Mouse (Mus musculus): ENCODE measurements around the gene Cdk19.
A peak's percentile ranks its signal among the peaks of the same experiment; 100 is the strongest.
"Not testable (repeated sequence)": the region's sequence is repeated elsewhere in the genome, so short reads cannot be mapped to it uniquely, and the experiment has no call there.

Gene Cdk19

DNA sequence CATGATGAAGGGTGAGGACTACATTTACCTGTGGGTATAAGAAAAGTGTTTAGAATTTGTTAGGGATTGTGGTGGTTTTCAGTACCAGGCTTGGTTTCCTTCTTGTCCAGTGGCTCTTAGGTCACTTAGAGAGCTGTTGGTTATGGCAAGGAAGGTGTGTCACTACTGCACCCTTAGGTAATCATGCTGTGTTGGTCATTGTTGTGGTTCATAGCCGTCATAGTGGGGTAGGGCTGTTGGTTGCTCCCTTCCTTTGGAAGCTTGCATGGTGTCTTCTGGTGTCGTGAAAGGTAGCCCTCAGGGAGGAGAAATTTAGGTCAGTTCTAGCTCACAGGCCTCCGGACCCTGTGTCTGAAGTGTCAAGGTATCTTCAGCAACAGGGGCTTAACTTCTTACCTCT is 46.0 kb downstream of the Cdk19 start:
- DNase-seq (ENCODE audit: low read depth, low spot score): no peak

DNA sequence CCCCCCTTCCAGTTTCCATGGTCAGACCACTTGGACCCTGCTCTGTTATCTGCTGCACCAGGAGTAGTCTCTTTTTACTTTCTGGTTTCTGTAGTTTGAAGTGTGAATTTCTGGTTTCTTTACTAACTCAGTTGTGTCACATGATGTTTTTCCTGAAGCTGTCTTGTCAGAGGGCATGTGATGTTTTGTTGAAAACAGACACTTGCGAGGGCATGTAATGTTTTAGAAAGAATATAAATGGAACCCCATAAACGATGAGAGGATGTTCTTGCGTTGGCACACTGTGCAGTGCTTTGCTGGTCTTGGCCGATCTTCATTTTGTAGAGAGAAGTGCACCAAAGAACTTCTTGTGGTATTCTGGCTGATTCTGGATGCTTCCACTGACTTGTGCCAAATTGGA is 46.8 kb downstream of the Cdk19 start:
- DNase-seq (ENCODE audit: low read depth, low spot score): no peak

DNA sequence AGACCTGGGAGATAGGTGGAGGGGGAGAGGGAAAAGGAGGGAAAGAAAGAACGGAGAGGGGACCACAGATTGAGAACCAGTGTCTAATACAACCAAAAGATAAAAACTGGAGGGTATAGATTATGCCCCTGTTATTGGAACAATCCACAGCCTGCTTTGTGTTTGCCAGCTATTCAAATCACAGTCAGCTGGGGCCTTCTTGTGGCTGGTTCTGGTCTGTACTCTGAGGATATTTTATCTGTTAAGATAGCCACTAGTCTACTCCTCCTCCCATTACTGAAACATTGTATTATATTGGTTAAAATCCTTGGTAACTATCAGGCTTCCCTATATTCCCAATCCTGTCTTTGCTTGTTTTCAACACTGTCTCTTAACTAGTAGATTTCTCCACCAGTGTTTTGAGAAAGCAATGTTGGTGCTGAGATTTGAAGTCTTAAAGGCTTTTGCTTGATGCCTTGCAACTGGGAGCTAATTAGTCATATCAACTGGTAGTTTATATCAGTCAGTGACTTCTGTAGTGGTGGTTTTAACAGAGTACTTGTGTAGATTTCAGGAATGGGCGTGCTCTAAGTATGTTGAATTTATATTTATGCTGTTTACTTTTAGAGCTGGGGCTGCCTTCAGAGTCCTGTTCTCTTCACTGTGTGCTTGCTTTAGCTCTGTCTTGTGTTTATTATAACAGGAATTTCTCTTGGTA is 54.2 kb downstream of the Cdk19 start:
- DNase-seq (ENCODE audit: low read depth, low spot score): no peak

DNA sequence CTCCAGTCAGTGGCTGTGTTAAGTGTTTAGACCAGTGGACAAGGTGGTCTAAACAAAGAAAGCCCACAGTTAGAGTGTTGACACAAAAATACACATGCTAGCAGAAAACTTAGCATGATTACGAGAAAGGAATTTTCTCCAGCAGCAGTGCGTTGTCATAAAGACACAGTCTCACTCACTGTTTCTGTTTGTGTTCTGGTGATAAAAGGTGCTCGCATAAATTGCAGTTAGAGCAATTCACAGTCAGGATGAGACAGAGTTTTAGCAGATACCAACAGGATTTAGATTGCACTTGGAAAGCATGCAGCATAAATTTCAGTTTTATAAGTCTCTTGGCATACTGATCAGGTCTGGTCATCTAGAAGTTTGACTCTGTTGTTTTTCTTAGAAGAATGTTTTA is 59.5 kb downstream of the Cdk19 start:
- no peak for DNase-seq (ENCODE audit: low read depth, low spot score)

DNA sequence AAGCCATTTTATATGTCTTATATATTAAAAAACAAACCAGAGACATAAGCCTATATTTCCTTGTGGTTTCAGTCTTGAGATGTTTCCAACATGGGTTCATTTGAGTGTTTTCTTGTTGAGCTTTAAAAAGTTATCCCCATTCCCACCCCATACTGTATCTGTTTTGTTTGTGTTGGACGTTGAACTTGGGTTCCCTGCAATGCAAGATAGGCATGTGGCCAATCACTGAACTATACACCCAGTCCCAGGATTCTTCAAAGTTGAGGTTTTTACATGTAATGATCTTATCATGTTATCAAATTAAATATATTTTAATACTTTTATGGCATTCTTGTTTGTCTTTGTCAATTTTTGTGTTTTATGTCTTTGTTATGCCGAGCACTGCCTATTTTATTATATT is 60.0 kb downstream of the Cdk19 start:
- no peak for DNase-seq (ENCODE audit: low read depth, low spot score)

DNA sequence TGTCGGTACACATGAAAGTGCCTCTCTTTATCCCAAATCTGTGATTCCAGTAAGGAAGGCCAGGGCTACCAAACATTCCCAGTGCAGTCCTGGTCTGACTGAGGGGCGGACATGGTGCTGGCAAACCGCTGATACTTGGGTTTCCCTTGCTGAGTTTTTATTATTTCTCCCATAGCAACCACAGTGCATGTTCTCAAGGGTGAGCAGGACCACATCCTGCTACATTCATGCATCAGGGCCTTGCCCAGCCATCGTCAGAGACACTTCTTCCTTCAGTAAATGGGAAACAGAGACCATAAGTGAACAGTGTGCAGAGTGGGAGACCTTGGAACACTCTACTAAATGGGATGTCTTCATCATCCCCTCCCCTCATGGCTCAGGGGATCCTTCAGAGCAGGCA is 60.9 kb downstream of the Cdk19 start:
- DNase-seq (ENCODE audit: low read depth, low spot score): no peak

DNA sequence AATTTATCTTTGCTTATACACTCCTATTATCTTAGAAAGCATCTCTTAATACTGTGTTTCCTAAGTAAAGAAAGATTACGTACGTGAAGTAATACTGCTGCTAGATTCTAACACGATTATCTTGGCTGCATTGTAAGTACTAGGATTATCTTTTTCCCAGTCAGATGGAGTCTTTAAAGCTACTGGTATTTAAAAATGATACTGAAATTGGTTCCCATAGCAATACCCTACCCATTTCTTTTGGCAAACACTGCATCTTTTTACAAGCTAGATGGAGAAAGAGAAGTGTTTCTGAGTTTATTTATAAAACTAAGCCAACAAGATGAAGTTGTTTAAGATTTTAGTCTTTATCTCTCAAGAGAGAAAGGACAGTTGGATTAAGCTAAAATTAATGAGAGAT is 67.3 kb downstream of the Cdk19 start:
- no peak for DNase-seq (ENCODE audit: low read depth, low spot score)

DNA sequence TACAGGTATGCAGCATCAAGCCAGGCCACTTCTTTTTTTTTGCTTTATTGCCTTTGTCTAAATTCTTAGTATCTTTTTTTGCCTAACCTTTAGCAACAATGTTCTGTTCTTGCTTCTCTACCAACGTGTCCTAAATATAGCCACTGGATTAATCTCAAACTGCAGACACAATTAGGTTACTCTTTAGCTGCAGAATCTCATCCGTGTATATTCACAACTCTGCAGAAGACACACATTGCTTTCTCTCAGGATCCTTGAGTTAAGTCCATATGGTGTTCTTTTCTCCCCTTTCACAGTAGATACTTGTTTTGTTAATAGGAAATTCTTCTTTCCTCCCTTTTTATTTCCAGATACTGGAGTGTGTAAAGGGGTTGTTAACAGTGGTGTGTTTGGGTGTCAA is 70.0 kb downstream of the Cdk19 start:
- DNase-seq (ENCODE audit: low read depth, low spot score): no peak

DNA sequence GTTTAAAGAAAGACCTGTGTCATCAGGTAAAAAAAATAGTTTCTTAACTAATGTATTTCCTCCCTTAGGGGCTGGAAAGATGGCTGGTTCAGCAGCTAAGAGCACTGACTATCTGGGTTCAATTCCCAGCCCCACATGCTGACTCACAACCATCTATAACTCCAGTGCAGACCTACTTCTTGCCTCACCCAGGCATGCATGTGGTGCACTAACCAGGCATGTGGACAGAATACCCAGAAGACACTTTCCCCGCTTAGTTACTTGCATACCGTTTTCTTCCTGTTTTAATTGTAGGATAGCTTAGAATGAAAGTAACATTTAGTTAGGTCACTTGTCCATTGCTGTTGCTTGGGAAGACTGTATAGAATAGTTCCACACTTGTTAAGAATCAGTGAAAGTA is 72.0 kb downstream of the Cdk19 start:
- DNase-seq (ENCODE audit: low read depth, low spot score): no peak

DNA sequence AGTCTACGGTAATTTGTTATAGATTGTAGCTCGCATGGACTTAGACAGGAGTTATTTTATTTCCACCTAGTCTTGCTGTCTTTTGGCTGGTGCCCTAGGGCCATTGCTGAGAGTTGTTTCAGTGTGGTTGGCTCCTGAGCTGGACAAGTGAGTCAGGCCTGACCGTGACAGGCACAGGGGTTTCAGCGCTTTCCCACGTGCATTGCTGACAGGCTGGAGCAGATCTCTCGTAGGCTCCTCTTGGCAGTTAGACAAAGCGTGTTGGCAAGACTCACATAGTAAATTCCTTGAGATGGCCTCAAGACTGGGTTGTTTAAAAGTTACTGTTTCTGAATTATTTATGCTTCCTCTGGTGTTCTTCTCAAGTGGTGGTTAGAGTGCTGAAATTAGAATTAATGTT is 77.6 kb downstream of the Cdk19 start:
- DNase-seq (ENCODE audit: low read depth, low spot score): no peak

DNA sequence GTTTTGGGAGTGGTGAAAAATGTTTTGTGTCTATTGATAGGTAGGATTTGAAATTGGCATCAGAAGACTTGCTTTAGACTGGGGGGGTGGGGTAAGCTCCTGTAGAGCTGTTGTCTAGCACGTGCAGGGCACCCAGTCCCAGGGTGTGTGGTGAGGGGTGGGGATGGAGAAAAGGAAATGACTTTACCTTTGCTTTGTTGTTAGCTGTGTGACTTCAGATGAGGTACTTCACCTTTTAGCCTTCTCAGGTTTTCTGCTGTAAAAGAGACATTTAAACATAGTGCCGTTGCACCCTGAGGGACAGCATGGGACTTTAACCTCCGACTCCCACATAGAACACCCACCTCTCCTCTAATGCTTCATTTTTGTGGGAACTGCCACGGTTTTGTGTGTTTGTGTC is 80.5 kb downstream of the Cdk19 start:
- no peak for DNase-seq (ENCODE audit: low read depth, low spot score)

DNA sequence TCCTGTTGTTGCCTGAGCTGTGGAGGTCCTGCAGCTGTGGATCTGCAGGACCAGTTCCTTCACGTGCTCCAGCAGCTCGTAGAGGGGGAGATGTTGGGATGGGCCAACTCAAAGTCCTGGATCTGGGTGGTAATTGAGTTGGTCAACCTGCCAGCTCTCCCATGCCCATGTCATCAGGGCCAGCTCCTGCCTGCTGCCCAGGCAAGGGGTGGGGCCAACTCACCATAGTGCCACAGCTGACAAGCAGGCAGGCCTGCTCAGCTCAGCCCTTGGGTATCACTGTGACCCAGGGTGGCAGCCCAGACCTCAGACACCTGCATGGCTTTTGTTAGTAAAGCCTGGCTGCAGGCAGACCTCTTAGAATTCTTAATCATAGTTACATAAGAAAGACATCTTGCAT is 81.3 kb downstream of the Cdk19 start:
- DNase-seq (ENCODE audit: low read depth, low spot score): no peak

DNA sequence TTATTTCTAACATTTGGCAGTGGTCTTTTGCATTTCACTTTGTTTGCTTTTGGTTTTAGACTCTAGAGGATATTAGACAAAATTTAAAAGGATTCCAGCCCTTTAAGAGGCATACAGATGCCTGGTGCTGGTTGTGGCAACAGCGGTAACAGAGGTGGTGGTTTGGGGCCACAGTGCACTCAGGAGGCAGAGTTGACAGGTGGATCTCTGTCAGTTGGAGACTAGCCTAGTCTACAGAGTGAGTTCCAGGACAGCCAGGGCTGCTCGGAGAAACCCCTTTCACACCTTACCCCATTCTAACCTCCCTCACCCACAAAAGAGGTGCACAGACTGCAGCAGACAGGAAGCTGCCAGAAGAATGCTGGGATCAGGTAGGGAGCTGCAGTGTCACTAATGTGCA is 82.4 kb downstream of the Cdk19 start:
- DNase-seq (ENCODE audit: low read depth, low spot score): no peak

DNA sequence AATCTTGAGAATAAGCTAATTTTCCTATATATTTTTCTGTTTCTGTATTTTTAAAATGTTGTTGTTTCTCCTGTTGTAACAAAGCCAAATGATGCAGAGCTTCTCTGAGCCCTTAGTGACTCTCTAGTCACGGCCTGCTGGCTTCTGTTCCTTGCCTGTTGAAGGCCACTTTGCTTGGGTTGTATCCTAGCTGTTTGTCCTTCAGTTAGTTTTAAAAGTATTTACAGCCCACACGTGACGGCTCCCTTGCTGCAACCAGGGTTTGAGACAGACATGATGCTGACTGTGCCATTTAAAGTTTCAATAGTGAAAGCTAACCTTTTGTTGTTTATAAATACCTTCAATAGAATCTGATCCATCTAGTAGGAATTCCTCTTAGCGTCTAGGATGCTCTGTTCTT is 83.3 kb downstream of the Cdk19 start:
- DNase-seq (ENCODE audit: low read depth, low spot score): no peak

DNA sequence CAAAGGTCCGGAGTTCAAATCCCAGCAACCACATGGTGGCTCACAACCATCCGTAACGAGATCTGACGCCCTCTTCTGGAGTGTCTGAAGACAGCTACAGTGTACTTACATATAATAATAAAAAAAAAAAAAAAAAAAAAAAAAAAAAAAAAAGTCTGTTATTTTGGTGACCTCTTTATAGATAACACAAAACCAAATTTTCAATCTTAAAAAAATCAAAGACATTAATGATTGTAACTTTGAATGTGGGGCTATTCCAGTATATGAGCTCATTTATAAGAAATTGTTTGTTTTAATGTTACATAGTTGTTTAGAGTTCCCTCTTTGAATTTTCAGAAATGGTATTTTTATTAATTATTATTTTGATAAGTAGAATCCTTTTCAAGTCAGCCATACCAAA is 85.1 kb downstream of the Cdk19 start:
- DNase-seq (ENCODE audit: low read depth, low spot score): not testable (repeated sequence)

DNA sequence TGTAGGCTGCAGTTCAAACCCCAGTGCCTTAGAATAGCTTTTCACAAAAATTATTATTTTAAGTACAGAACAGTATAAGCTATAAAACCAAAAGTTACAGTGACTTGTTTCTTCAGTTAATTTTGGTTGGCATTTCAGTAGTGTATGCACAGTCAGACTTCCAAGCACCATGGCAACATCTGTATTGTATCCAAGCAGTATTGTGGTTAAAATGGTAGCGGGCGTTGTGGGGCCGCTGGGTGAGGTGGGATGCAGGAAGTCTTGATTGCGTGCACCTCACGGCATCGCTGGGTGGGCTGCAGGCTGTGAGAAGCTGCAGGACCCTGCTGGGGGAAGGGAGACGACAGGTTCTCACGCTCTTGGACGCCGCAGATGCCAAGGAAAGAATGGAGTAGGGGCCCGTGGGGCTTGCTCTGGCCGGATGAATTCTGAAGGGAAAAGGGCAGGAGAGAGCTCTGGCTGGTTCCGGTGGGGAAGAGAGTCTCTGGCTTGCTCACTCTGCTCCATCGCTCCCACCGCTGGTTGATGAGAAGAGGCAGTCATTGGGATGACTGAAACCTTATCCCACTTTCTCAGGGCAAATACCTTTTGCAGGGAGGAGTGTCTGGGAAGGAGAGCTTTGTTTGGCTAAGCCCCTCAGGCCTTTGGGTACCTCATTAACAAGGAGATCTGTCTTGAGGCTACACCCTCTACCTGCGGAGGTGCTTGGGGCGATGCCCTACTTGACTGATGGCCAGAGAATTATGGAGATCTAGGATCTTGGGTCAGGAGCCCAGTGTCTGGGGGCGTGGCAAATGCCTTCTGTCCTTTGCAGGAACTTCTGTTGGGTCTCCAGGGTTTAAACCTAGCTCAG is 86.1 kb downstream of the Cdk19 start:
- peak; percentile 21 for DNase-seq (ENCODE audit: low read depth, low spot score)

DNA sequence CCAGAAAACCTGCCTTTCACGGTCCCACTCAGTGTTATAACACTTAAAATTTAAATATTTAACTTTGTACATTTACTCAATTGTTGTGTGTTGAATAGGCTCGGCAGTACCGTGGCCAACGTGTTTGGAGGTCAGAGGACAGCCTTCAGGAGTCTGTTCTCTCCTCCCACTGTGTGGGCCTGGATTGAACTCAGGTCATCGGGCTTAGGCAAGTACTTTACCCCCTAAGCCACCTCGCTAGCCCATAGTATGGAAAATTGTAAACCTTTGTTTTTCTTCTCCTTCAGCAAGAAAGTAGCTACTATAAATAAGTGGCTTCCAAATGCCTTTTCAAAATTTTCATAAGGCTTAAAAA is 86.7 kb downstream of the Cdk19 start:
- DNase-seq (ENCODE audit: low read depth, low spot score): no peak

DNA sequence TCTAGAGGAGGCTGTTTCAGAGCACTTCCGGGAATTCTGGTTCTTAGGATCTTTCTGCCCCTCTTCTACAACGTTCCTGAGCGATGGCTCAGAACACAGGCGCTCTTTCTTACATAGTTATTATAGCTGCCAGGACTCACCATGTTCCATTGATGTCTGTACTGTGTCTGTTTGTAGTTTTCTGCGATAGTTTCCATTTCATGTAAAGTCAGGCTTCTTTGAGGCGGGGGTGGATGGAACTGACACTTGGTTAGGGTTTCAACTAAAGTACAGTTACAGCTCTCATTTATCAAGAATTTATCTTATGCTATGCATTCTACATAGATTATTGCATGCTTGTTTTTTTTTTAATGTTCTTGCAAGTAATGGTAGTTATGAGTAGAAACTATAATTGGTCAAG is 89.3 kb downstream of the Cdk19 start:
- no peak for DNase-seq (ENCODE audit: low read depth, low spot score)

DNA sequence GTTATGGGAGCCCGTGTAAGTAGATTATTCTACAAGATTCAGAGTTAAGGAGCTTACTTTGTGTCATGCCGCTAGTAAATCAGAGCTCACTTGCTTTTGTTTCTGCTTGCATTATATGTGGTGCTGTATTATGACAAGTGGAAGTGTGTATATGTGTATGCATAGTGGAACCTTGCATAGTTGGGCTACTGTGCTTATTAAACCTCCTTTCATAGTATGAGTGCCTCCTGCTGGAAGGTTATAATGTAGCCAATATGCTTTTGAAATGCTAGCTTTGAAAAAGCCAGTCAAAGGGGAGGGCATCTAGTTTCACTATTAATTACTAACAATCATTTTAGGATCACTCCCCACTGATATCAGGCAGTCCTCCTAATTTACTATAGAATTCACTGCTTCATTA is 89.7 kb downstream of the Cdk19 start:
- DNase-seq (ENCODE audit: low read depth, low spot score): no peak

DNA sequence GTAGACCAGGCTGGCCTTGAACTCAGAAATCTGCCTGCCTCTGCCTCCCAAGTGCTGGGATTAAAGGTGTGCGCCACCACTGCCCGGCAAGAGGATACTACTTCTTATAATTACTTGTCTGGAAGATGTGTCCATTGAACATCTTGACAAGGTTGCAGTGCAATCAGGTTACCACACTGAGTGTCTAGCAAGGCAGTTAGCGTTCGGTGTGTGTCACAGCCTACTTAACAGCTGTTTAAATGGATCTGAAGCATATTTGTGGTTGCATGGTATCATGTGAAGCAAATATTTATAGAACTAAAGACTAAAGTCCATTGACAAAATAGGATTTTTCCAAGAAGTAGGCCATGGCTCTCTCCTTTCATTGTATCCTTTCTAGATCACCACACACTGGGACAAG is 90.8 kb downstream of the Cdk19 start:
- no peak for DNase-seq (ENCODE audit: low read depth, low spot score)

DNA sequence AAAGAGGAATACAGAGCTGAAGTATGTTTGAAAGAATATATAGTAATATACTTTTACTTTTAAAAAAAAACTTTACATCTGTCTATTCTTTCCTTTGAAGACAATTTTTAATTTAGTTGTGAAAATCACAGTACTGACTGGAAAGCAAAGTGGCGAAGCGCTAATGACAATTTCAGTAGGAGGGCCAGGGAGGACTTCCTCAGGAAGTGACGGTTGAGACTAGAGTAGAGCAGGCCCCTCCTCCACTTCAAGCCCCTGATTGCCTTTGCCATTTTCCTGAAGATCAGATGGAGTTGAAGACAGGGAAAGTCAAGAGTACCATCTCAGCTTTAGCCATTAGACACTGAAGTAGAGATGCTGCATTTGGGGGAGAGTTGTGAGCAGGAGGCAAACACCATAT is 92.6 kb downstream of the Cdk19 start:
- DNase-seq (ENCODE audit: low read depth, low spot score): no peak

DNA sequence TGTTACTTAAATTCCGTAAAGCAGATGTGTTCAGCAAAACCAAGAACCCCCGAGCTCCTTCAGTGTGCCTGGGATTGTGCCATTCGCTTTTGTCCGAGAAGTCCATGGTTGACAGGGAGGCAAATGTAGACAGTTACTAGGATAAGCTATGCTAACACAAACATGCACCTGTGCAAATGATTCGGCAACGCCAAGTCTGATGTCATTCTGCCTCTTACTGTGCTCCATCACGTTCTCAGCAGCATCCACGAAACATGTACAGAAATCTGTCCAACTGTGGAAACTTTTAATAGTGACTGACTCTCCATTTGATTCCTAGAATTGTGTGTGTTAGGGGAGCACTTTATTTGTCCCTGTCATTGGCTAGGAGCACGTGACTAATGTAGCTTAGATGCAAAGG is 93.0 kb downstream of the Cdk19 start:
- no peak for DNase-seq (ENCODE audit: low read depth, low spot score)

DNA sequence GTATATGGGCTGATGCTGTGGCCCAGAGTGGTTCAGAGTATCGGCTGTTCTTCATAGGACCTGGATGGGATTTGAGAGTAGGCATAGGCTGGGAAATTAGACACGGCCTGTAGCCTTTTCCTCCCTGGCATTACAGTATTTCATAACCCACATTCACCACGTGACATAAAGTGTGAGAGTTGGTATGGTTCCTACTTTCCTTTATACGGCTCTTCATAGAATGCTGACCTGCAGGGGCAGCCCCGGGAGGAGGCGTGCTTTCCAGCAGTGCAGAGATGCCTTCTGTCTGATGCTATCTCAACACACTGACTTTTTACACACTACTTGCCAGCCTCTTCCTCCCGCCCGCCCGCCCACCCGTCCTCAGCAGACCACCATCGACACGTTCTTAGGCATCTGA is 96.0 kb downstream of the Cdk19 start:
- DNase-seq (ENCODE audit: low read depth, low spot score): no peak

DNA sequence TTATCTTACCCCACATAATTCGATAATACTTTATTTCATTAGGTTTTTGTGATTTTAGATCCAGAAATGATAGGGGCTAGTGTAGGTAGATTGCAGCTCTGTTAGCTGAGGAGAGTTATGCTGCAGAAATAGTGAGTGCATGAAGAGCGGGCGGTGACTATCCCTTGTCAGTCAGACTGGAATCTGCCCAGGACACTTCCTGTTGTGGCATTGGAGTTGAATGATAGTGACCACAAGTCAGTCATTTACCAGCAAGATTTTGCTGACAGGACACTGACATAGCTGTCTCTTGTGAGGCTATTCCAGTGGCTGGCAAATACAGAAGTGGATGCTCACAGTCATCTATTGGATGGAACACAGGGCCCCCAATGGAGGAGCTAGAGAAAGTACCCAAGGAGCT is 97.8 kb downstream of the Cdk19 start:
- no peak for DNase-seq (ENCODE audit: low read depth, low spot score)

All from forelimb bud, embryonic 11.5 days (tissue).